Mouse (Mus musculus) NIH3T3 (cell line): ENCODE data around the gene Dhdds.
"Not testable (repeated sequence)": the region's sequence is repeated elsewhere in the genome, so short reads cannot be mapped to it uniquely, and the experiment has no call there.

Experiments
- DNase-seq: peaks from one replicate; pipeline ENCODE4 v3.0.0-alpha.2; 2012; ENCODE audit warnings: low read depth

Dhdds gene

GRCm38 (mm10) chr4:134002903-134003302, 2.2 kb upstream of the Dhdds start:
- DNase-seq, result no peak

- no peak for DNase-seq
Observed at GRCm38 (mm10) chr4:134002246-134002645, 1.5 kb upstream of the Dhdds start.

GRCm38 (mm10) chr4:134001710-134002109, 992 bp upstream of the Dhdds start:
- peak; percentile 5 for DNase-seq

GRCm38 (mm10) chr4:133994697-133995096, 6.0 kb downstream of the Dhdds start:
- no peak for DNase-seq

- no peak for DNase-seq
Observed at GRCm38 (mm10) chr4:133991087-133991660, 9.5 kb downstream of the Dhdds start.

- no peak for DNase-seq
Observed at GRCm38 (mm10) chr4:133990035-133990434, 10.7 kb downstream of the Dhdds start.

GRCm38 (mm10) chr4:133988289-133988688, 12.4 kb downstream of the Dhdds start:
- not testable (repeated sequence) for DNase-seq

- no peak for DNase-seq
Observed at GRCm38 (mm10) chr4:133982936-133983335, 17.8 kb downstream of the Dhdds start.

GRCm38 (mm10) chr4:133980496-133980895, 20.2 kb downstream of the Dhdds start:
- DNase-seq, result no peak

- no peak for DNase-seq
Observed at GRCm38 (mm10) chr4:133978021-133978711, 22.6 kb downstream of the Dhdds start.

GRCm38 (mm10) chr4:133971741-133972140, 29.0 kb downstream of the Dhdds start:
- no peak for DNase-seq

- DNase-seq, result no peak
Observed at GRCm38 (mm10) chr4:133970876-133971275, 29.8 kb downstream of the Dhdds start.

GRCm38 (mm10) chr4:133970196-133970595, 30.5 kb downstream of the Dhdds start:
- DNase-seq, result no peak

- DNase-seq, result no peak
Observed at GRCm38 (mm10) chr4:133969114-133969770, 31.5 kb downstream of the Dhdds start.

GRCm38 (mm10) chr4:133968150-133968921, 32.4 kb downstream of the Dhdds start, which contains the start of gene Hmgn2:
Gene Hmgn2, minus strand, starts transcription at chr4:133968650.
- DNase-seq, result peak; percentile 41

GRCm38 (mm10) chr4:133967866-133968149, 32.9 kb downstream of the Dhdds start:
- DNase-seq, result peak; percentile 94

- DNase-seq, result peak; percentile 98
Observed at GRCm38 (mm10) chr4:133967138-133967865, 33.4 kb downstream of the Dhdds start.

- no peak for DNase-seq
Observed at GRCm38 (mm10) chr4:133966271-133966940, 34.3 kb downstream of the Dhdds start.

- peak; percentile 50 for DNase-seq
Observed at GRCm38 (mm10) chr4:133962566-133962965, 38.2 kb downstream of the Dhdds start.

- DNase-seq, result no peak
Observed at GRCm38 (mm10) chr4:133958884-133959283, 41.8 kb downstream of the Dhdds start.

GRCm38 (mm10) chr4:133956358-133956757, 44.4 kb downstream of the Dhdds start:
- no peak for DNase-seq
